Comparison of ENCODE assay signal across 22 mouse cellular contexts in the genomic region with DNA sequence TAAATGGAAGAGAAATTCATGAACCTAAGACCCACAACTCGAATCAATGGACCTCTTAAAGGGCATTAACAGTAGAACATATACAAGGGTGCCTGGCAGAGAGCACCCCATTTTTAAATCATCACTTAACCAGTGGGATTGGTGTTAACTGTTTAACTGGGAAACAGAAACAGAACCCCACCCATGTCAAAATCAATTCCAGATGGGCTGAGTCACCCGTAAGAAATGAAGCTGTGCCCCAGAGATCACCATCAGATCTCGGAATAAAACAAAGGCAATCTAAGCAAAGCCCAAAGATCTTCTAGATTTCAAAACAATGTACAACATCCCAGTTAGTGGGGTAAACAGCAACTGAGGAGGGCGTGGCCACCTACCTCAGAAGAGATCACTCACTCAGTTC.
DNase-seq lines count a peak whose midpoint lies in the region; TF ChIP-seq lines count a peak whose summit lies in the region.
"Had no signal": no experiment of that assay in that cellular context is flagged by ENCODE, and none has a peak within 500 bp of the region (broad histone marks: within the 10 kb centered on the region; RNA-seq: fewer than 3 reads in every experiment).

No protein-coding gene starts in this region.

- H3K4me3 ChIP-seq in embryonic fibroblast, embryonic 13.5 days (ENCODE audit: insufficient read depth, low read length), result no peak overlapping the region
- H3K4me3 ChIP-seq: embryonic facial prominence, embryonic 13.5 days; heart, embryonic 12.5 days; heart, embryonic 15.5 days; hindbrain, embryonic 10.5 days; hindbrain, embryonic 13.5 days; intestine, embryonic 15.5 days had no signal

- H3K27ac ChIP-seq in embryonic fibroblast, embryonic 13.5 days (ENCODE audit: insufficient read depth, low read length), result peak overlapping the region; percentile 77
- H3K27ac ChIP-seq: embryonic facial prominence, embryonic 13.5 days; hindbrain, embryonic 10.5 days; hindbrain, embryonic 13.5 days had no signal

- TF ChIP-seq POLR2A in embryonic fibroblast, embryonic 13.5 days (IDR thresholded peaks at IDR 0.05; ENCODE audit: low read depth, low read length), result no peak

- intact Hi-C loops in gastrocnemius, postnatal 36 days (cut with DNase I), result no loop called here

- H3K4me1 ChIP-seq in embryonic fibroblast, embryonic 13.5 days (ENCODE audit: control insufficient read depth, insufficient read depth, low read length), result peaks cover 20% of the 10 kb centered on the region

- peak; percentile 69 for DNase-seq in gastrocnemius, adult 18-20 months (ENCODE audit: low spot score)
- DNase-seq in gastrocnemius, postnatal 36 days, result no peak
- DNase-seq in 3T3-L1 (ENCODE audit: low read depth, low spot score) (peak; percentile 95), adipocyte (ENCODE audit: low spot score) (no peak)
- DNase-seq in skeletal muscle tissue, adult 2 months (ENCODE audit: low read depth, low spot score), result peak; percentile 56
- DNase-seq in adrenal gland, postnatal 14 days, result no peak
- DNase-seq: adrenal gland, postnatal 10 days; cerebellum, adult 11 months; cerebellum, adult 2 months; cerebellum, adult 9-11 months; forebrain, postnatal 0 days; gastrocnemius, postnatal 10 days; heart, postnatal 10 days; heart, postnatal 36 days; kidney, adult 11 months had no signal

- no peak for TF ChIP-seq CTCF in embryonic fibroblast, embryonic 13.5 days (IDR thresholded peaks at IDR 0.05; ENCODE audit: borderline replicate concordance, insufficient read depth, low read length)

Comparison
In these comparisons a context has a peak if more than half of its experiments do, and no peak if none do; other contexts are left out.
1. DNase-seq: peak in gastrocnemius, adult 18-20 months (single experiment), 3T3-L1 (single experiment) and skeletal muscle tissue, adult 2 months (single experiment); none in gastrocnemius, postnatal 36 days (0 of 2), adipocyte (single experiment) and adrenal gland, postnatal 14 days (single experiment).